Mouse (Mus musculus): ENCODE data around the gene Psme1. TPM values are rescaled to one million over a fixed set of nuclear protein-coding genes. Genes with fewer than 3 reads are reported as not detected.

Psme1 gene
- polyA plus RNA-seq (2015; fragmentation: Nextera tagmentation; extraction: Ambion mirVana): 212 and 219 TPM in 2 replicates

DNA sequence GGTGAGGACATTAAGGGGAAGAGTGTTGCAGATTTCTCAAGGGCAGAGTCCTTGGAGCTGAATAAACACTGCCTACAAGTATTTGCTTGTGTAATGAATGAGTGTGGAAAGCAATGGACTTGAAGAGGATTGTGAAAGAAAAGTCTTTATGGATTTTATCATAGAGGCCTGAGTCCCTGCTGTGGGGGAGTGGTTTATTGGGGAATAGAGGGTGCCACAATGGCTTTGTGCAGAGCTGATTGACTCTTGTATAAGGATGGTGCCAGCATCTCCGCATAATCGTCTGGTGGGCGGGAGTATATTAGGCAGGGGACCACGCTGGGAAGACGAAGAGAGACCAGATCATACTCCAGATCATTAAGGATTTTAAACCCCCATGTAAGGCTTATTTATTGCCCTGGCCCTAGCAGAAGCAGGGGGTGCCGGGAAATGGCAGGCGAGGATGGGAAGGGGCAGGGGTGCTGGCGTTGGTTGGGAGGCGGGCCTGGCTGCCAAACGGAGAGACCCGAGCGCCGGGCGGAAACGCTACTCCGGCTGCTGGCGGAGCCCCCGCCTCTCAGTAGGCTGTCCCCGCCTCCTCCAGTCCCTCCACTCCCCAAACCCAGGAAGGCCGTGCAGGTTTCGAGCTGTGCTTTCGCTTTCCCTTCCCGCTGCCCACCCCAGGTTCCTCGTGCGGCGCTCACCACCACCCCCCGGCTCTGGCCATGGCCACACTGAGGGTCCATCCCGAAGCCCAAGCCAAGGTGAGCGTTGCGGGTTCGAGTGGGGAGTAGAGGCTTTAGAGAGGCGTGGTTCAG is at the start of gene Psme1:
Gene Psme1, plus strand, starts transcription at position 253 of the 797 bp plus-strand sequence.
- Histone ChIP-seq H3K4me1 (peaks cover 50% of the 10 kb centered on the region), H3K9ac (peak within 1 kb of the TSS; percentile 94), H3K4me2 (peak within 1 kb of the TSS; percentile 86), H3K4me3 (peak within 1 kb of the TSS; percentile 83), H3K27ac (replicated peaks) (peak within 1 kb of the TSS; percentile 98), H3K27me3 (replicated peaks) (no peaks in the 10 kb centered on the region), H3K36me3 (peaks cover 29% of the 10 kb centered on the region), H3K9me3 (no peaks in the 10 kb centered on the region)
- WGBS: 1% methylated on average over 31 of the region's 32 CpGs
- peak; percentile 45 for ATAC-seq (ENCODE audit: extremely low read depth, insufficient number of reproducible peaks, low FRiP score, low TSS enrichment)

DNA sequence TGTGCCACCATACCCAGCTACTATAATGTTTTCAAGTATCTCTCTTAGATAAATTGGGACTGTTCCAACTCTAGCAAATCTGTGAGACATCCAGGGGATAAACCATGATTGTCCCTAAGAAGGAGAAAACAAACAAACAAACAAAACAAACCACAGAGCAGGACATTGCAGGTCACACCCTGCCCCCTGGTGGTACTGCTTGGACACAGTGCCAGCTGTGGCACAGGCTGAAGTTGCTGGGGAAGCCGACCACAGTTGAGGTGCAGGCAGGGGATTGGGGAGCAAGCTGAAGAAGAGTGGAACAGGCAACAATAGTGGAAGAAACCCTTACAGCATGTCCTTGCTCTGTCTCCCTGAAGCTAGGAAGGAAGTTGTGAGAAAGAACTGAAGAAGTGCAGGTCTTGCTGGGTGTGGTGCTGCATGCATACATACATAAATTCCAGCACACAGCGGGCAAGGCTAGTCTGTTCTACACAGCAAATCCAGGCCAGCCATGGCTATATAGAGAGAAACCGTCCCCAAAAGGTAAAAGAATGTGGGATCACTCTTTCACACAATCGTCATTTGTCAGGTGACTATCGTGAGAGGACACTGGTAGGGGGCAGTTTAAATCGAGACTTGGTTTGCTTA is 41.7 kb upstream of the Psme1 start:
- H3K36me3 ChIP-seq: no peaks in the 10 kb centered on the region
- no peaks in the 10 kb centered on the region for H3K9me3 ChIP-seq
- H3K27ac ChIP-seq (replicated peaks): no peak overlapping the region
- no peak overlapping the region for H3K9ac ChIP-seq
- 0 out of 2 replicates have a peak, but pooled peaks cover 2% of the 10 kb centered on the region for H3K27me3 ChIP-seq (replicated peaks)
- no peak overlapping the region for H3K4me2 ChIP-seq
- no peak overlapping the region for H3K4me3 ChIP-seq
- ATAC-seq (ENCODE audit: extremely low read depth, insufficient number of reproducible peaks, low FRiP score, low TSS enrichment): no peak
- H3K4me1 ChIP-seq: peaks cover 14% of the 10 kb centered on the region
- WGBS: 32% methylated on average over 6 of the region's 6 CpGs

DNA sequence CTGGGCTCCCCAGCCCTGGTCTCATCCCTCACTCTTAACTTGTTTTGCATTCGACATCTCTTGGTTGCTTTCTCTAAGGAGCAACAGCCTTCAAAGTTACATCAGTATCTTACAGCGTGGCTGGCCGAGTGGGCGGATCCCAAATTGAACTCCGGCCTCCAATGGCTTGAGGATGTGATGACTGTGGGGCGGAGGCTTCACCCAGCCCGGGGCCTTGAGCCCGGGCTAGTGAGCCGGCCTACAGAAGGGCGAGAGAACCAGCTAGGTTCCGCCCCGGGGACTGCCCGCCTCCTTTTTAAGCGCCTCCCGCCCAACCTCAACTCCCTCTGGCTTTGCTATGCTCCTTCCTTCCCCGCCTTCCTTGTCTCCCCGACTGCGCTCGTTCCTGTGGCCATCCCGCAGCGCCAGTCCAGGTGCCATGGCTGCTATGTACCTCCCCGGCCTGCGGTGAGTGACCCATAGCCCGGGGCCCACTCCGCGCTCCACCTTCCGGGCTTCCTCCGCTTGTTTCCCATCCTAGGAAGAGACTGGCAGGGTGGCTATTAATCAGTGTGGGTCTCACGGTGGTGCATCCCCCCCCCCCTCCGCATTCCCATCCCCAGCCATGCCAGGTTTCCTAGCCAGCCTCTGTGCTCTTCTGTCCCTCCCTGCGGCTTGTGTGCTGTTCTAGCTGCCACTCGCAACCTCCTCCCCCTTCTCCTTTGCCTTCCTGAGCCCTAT is 37.7 kb upstream of the Psme1 start, which contains the start of gene Pck2:
Gene Pck2, plus strand, starts transcription at position 200 of the 720 bp plus-strand sequence.
- WGBS: under 1% methylated on average over 32 of the region's 32 CpGs
- peak within 1 kb of the TSS; percentile 89 for H3K9ac ChIP-seq
- H3K4me3 ChIP-seq: peak within 1 kb of the TSS; percentile 79
- H3K27me3 ChIP-seq (replicated peaks): no peaks in the 10 kb centered on the region
- no peaks in the 10 kb centered on the region for H3K9me3 ChIP-seq
- peaks cover 30% of the 10 kb centered on the region for H3K36me3 ChIP-seq
- peak within 1 kb of the TSS; percentile 89 for H3K4me2 ChIP-seq
- peak within 1 kb of the TSS; percentile 93 for H3K27ac ChIP-seq (replicated peaks)
- peaks cover 20% of the 10 kb centered on the region for H3K4me1 ChIP-seq
- ATAC-seq (ENCODE audit: extremely low read depth, insufficient number of reproducible peaks, low FRiP score, low TSS enrichment): peak; percentile 85

DNA sequence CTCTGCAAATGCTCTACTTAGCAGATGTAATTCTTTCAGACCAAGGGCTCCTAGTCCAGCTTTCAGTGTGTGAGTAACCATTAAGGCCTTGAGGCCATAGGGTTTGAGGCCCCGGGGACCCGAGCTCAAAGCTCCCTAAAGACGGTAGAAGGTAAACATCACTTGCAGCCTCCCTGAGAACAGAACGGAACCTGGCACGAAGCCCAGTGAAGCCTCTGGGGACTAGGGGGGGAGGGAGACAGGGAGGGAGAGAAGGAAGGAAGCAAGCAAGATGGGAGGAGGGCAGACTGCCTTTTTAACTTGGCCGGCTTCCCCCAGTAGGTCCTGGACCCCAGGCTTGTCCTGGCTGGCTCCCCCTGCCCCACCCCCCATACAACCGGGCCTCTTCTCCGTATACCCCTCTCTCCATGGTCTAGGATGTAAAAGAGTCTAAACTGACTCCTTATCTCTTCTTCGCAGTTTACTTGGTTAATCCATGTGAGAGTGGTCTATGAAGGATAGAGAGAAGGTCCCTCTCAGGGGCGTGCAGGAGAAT is 37.1 kb upstream of the Psme1 start:
- Histone ChIP-seq H3K27ac (replicated peaks) (peak overlapping the region; percentile 93), H3K4me3 (peak overlapping the region; percentile 79), H3K4me1 (peaks cover 20% of the 10 kb centered on the region), H3K9ac (peak overlapping the region; percentile 89), H3K36me3 (peaks cover 36% of the 10 kb centered on the region), H3K27me3 (replicated peaks) (no peaks in the 10 kb centered on the region), H3K4me2 (peak overlapping the region; percentile 89), H3K9me3 (no peaks in the 10 kb centered on the region)
- ATAC-seq (ENCODE audit: extremely low read depth, insufficient number of reproducible peaks, low FRiP score, low TSS enrichment): 0 out of 2 replicates have a peak, but pooled peaks have one; percentile 17
- WGBS: 5% methylated on average over 10 of the region's 10 CpGs

DNA sequence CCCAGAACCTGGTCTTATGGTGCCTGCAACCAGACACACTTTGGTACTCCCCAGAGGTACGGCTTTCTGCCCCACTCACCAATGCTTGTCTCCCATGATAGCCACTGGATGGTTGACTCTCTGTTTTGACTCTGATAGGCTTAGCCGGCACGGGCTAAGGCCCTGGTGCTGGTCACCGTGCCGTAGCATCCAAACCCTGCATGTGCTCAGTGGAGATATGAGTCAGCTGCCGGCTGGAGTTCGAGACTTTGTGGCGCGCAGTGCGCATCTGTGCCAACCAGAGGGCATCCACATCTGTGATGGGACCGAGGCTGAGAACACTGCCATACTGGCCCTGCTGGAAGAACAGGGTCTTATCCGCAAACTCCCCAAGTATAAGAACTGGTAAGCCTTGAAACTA is 35.7 kb upstream of the Psme1 start:
- ATAC-seq (ENCODE audit: extremely low read depth, insufficient number of reproducible peaks, low FRiP score, low TSS enrichment): no peak
- H3K4me3 ChIP-seq: no peak overlapping the region
- no peak overlapping the region for H3K27ac ChIP-seq (replicated peaks)
- no peak overlapping the region for H3K9ac ChIP-seq
- H3K27me3 ChIP-seq (replicated peaks): no peaks in the 10 kb centered on the region
- peaks cover 50% of the 10 kb centered on the region for H3K36me3 ChIP-seq
- H3K4me2 ChIP-seq: no peak overlapping the region
- no peaks in the 10 kb centered on the region for H3K9me3 ChIP-seq
- WGBS: 90% methylated on average over 12 of the region's 12 CpGs
- H3K4me1 ChIP-seq: peaks cover 20% of the 10 kb centered on the region

DNA sequence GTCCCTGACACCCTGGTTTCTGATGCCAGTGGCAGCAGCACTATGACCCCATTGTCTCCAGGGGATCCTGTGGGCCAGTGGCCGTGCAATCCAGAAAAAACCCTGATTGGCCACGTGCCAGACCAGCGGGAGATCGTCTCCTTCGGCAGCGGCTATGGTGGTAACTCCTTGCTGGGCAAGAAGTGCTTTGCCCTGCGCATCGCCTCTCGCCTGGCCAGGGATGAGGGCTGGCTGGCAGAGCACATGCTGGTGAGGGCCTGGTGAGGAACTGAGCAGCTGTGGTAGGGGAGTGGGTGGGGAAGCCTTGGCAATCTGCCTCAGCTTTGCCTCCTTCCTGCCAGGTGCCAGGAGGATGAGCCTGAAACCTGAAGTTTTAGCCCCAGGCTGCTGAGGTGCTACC is 33.6 kb upstream of the Psme1 start:
- H3K4me2 ChIP-seq: no peak overlapping the region
- H3K9me3 ChIP-seq: no peaks in the 10 kb centered on the region
- no peak overlapping the region for H3K27ac ChIP-seq (replicated peaks)
- WGBS: 83% methylated on average over 9 of the region's 9 CpGs
- H3K4me1 ChIP-seq: peaks cover 20% of the 10 kb centered on the region
- no peak overlapping the region for H3K4me3 ChIP-seq
- no peaks in the 10 kb centered on the region for H3K27me3 ChIP-seq (replicated peaks)
- peaks cover 71% of the 10 kb centered on the region for H3K36me3 ChIP-seq
- no peak for ATAC-seq (ENCODE audit: extremely low read depth, insufficient number of reproducible peaks, low FRiP score, low TSS enrichment)
- no peak overlapping the region for H3K9ac ChIP-seq

DNA sequence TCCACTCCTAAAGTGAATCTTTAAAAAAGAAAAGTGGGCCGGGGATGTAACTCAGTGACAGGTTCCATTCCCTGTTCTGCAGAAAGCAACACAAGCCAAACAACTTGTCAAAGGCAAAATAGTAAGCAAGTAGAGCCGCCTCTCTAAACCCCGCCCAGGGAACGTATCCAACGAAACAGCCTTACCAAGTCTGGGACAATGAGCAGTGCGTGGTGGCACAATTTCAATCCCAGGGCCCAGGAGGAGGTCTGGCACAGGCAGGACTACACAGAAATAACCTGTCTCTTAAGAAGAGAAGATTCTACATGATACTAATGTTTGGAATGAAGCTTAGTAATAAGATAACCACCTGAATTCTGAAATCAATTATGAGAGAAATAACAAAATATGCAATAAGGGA is 27.7 kb upstream of the Psme1 start:
- no peak for ATAC-seq (ENCODE audit: extremely low read depth, insufficient number of reproducible peaks, low FRiP score, low TSS enrichment)
- WGBS: 84% methylated on average over 6 of the region's 6 CpGs
- Histone ChIP-seq H3K4me3 (no peak overlapping the region), H3K9ac (no peak overlapping the region), H3K27ac (replicated peaks) (no peak overlapping the region), H3K27me3 (replicated peaks) (no peaks in the 10 kb centered on the region), H3K4me2 (no peak overlapping the region), H3K9me3 (no peaks in the 10 kb centered on the region), H3K36me3 (peaks cover 57% of the 10 kb centered on the region), H3K4me1 (no peaks in the 10 kb centered on the region)

DNA sequence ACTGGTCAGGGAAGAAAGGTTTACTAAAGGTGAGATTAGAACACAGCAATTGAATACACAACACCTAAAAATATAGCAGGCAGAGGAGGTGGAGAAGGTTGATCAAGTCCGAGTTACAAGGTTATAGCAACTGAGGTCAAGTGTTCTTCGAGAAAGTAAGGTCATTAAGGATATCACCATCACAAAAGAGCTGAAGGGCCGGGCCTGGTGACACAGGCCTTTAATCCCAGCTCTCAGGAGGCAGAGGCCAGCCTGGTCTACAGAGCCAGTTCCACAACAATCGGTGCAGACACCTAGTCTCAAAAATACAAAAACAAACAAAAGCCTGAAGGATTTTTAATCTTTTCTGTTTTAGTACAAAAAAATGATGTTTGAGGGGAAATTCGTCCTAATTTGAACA is 26.6 kb upstream of the Psme1 start:
- Histone ChIP-seq H3K4me2 (no peak overlapping the region), H3K27me3 (replicated peaks) (no peaks in the 10 kb centered on the region), H3K27ac (replicated peaks) (no peak overlapping the region), H3K9me3 (no peaks in the 10 kb centered on the region), H3K9ac (no peak overlapping the region), H3K36me3 (peaks cover 46% of the 10 kb centered on the region), H3K4me3 (no peak overlapping the region), H3K4me1 (no peaks in the 10 kb centered on the region)
- no peak for ATAC-seq (ENCODE audit: extremely low read depth, insufficient number of reproducible peaks, low FRiP score, low TSS enrichment)
- WGBS: 64% methylated on average over 5 of the region's 5 CpGs

DNA sequence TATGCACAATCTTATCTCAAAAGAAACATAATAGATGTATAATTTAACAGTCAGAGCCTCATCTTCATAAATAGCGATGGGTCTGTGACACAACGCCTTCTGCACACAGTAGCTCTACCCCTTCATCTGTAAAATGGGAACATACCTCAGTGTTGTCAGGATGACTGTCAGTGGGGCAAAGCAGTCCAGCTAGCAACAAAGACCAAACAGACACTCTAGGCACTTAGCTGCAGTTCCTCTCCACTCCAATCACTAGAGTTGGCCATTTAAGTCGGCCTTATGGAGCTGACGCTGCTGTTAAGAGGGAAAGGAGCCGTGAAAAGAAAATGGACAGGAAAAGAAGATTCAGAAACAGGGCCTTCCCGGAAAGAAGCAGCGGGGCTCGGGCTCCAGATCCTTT is 26.1 kb upstream of the Psme1 start:
- 78% methylated on average over 8 of the region's 8 CpGs for WGBS
- Histone ChIP-seq H3K9me3 (no peaks in the 10 kb centered on the region), H3K27me3 (replicated peaks) (no peaks in the 10 kb centered on the region), H3K27ac (replicated peaks) (no peak overlapping the region), H3K4me1 (peaks cover 2% of the 10 kb centered on the region), H3K4me3 (no peak overlapping the region), H3K4me2 (no peak overlapping the region), H3K9ac (no peak overlapping the region), H3K36me3 (peaks cover 41% of the 10 kb centered on the region)
- ATAC-seq (ENCODE audit: extremely low read depth, insufficient number of reproducible peaks, low FRiP score, low TSS enrichment): no peak

DNA sequence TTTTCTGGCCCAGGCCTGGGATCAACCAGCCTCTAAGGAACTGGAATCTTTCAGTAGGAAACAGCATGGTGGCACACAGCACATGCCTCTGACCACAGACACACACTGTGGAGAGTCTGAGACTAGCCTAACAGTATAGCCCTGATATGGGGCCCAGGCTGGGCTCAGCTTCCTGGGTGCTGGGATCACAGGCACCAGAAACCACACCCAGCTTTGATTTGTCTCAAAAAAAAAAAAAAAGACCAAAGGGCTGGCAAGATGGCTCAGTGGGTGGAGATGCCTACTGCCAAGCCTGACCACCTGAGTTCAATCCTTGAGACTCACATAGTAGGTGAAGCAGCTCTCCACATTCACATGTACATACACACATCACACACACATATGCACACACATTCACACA is 23.3 kb upstream of the Psme1 start:
- Histone ChIP-seq H3K27me3 (replicated peaks) (no peaks in the 10 kb centered on the region), H3K4me3 (no peak overlapping the region), H3K4me2 (no peak overlapping the region), H3K4me1 (peaks cover 15% of the 10 kb centered on the region), H3K27ac (replicated peaks) (no peak overlapping the region), H3K9ac (no peak overlapping the region), H3K36me3 (peaks cover 13% of the 10 kb centered on the region), H3K9me3 (no peaks in the 10 kb centered on the region)
- no peak for ATAC-seq (ENCODE audit: extremely low read depth, insufficient number of reproducible peaks, low FRiP score, low TSS enrichment)

DNA sequence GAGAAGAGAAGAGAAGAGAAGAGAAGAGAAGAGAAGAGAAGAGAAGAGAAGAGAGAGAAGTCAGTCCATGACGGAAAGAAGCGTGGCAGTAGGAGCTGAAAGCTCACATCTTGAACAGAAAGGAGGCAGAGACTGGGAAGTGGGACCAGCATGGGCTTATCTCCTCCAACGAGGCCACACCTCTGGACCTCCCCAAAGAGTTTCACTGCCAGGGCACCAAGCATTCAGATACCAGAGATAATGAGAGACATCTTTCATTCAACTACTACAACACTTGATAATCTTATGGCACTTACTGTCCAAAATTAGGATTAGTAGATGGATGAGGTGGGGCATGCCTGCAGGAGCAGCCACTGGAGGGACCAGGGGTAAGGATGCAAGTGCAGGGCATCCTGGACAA is 22.1 kb upstream of the Psme1 start:
- no peaks in the 10 kb centered on the region for H3K27me3 ChIP-seq (replicated peaks)
- H3K4me2 ChIP-seq: no peak overlapping the region
- H3K27ac ChIP-seq (replicated peaks): no peak overlapping the region
- 52% methylated on average over 3 of the region's 3 CpGs for WGBS
- no peak overlapping the region for H3K9ac ChIP-seq
- H3K36me3 ChIP-seq: peaks cover 1% of the 10 kb centered on the region
- no peak overlapping the region for H3K4me3 ChIP-seq
- ATAC-seq (ENCODE audit: extremely low read depth, insufficient number of reproducible peaks, low FRiP score, low TSS enrichment): no peak
- peaks cover 15% of the 10 kb centered on the region for H3K4me1 ChIP-seq
- no peaks in the 10 kb centered on the region for H3K9me3 ChIP-seq
